Comparison of ENCODE assay signal across 13 mouse cellular contexts in genomic region chr1:151753374-151753929, GRCm38 (mm10). TPM values are rescaled to one million over a fixed set of nuclear protein-coding genes. Genes with fewer than 3 reads are reported as not detected.
DNase-seq lines count a peak whose midpoint lies in the region; ATAC-seq and TF ChIP-seq lines count a peak whose summit lies in the region.
"Had no signal": no experiment of that assay in that cellular context is flagged by ENCODE, and none has a peak within 500 bp of the region (broad histone marks: within the 10 kb centered on the region; RNA-seq: fewer than 3 reads in every experiment).

No protein-coding gene starts in this region.

- H3K4me3 ChIP-seq in embryonic facial prominence, embryonic 15.5 days (replicated peaks): no peak overlapping the region
- H3K4me3 ChIP-seq in embryonic facial prominence, embryonic 10.5 days: no peak overlapping the region
- no peak overlapping the region for H3K4me3 ChIP-seq in lung, postnatal 0 days (ENCODE audit: low read depth, low read length)
- no peak overlapping the region for H3K4me3 ChIP-seq in lung, adult 2 months (replicated peaks; ENCODE audit: extremely low read depth, low read depth, low read length)
- H3K4me3 ChIP-seq in stomach, postnatal 0 days (ENCODE audit: low read depth, low read length): no peak overlapping the region

- TF ChIP-seq EP300 in lung, postnatal 0 days (IDR thresholded peaks at IDR 0.05): no peak
- no peak for TF ChIP-seq EP300 in stomach, postnatal 0 days (optimal IDR thresholded peaks at IDR 0.05)

- DNase-seq in embryonic facial prominence, embryonic 10.5 days (ENCODE audit: low spot score): no peak
- no peak for DNase-seq in lung, postnatal 0 days (ENCODE audit: low spot score)
- no peak for DNase-seq in lung, adult 2 months
- DNase-seq in large intestine, adult 2 months (ENCODE audit: low read depth, low spot score): peak; percentile 16
- DNase-seq in stomach, postnatal 0 days (ENCODE audit: low spot score): no peak
- DNase-seq in layer of hippocampus, postnatal 14 days (ENCODE audit: low spot score in 2 of 2): no peak
- no peak for DNase-seq in adipocyte (ENCODE audit: low spot score)
- DNase-seq: adrenal gland, adult 2 months; cerebellum, postnatal 36 days had no signal

- peak overlapping the region; percentile 41; the same call in 1 of the 2 replicates for H3K4me2 ChIP-seq in embryonic facial prominence, embryonic 15.5 days (replicated peaks)
- H3K4me2 ChIP-seq in lung, postnatal 0 days (replicated peaks; ENCODE audit: low read depth, low read length): 0 out of 2 replicates have a peak overlapping the region, but pooled peaks have one; percentile 56
- no peak overlapping the region for H3K4me2 ChIP-seq in stomach, postnatal 0 days (replicated peaks; ENCODE audit: low read depth)

- TF ChIP-seq POLR2A in lung, adult 2 months (IDR thresholded peaks at IDR 0.05; ENCODE audit: borderline replicate concordance, extremely low read depth, low read depth, low read length): no peak

- no peak for ATAC-seq in embryonic facial prominence, embryonic 15.5 days (ENCODE audit: insufficient number of reproducible peaks, low FRiP score, low TSS enrichment, low read depth)
- no peak for ATAC-seq in lung, postnatal 0 days
- ATAC-seq in stomach, postnatal 0 days (ENCODE audit: low FRiP score, low TSS enrichment): no peak
- ATAC-seq: Patski had no signal

- no peak overlapping the region for H3K9ac ChIP-seq in embryonic facial prominence, embryonic 15.5 days
- H3K9ac ChIP-seq in lung, postnatal 0 days (replicated peaks; ENCODE audit: low read depth): no peak overlapping the region
- H3K9ac ChIP-seq in stomach, postnatal 0 days (ENCODE audit: low read length): no peak overlapping the region
- H3K9ac ChIP-seq: limb, embryonic 15.5 days had no signal

- no peaks in the 10 kb centered on the region for H3K27me3 ChIP-seq in embryonic facial prominence, embryonic 15.5 days
- H3K27me3 ChIP-seq in embryonic facial prominence, embryonic 10.5 days (replicated peaks; ENCODE audit: low read depth, poor library complexity, severe bottlenecking): no peaks in the 10 kb centered on the region
- H3K27me3 ChIP-seq in lung, postnatal 0 days (replicated peaks; ENCODE audit: insufficient read depth, low read length): no peaks in the 10 kb centered on the region
- no peaks in the 10 kb centered on the region for H3K27me3 ChIP-seq in stomach, postnatal 0 days (ENCODE audit: control insufficient read depth, insufficient read depth, low read length)
- H3K27me3 ChIP-seq: limb, embryonic 15.5 days; Patski had no signal

- no peak for TF ChIP-seq CTCF in lung, postnatal 0 days (IDR thresholded peaks at IDR 0.05)
- no peak for TF ChIP-seq CTCF in lung, adult 2 months (IDR thresholded peaks at IDR 0.05; ENCODE audit: insufficient read depth, low read length)
- no peak for TF ChIP-seq CTCF in stomach, postnatal 0 days (IDR thresholded peaks at IDR 0.05; ENCODE audit: low read depth)

- peaks cover 12% of the 10 kb centered on the region for H3K4me1 ChIP-seq in embryonic facial prominence, embryonic 15.5 days
- peaks cover 30% of the 10 kb centered on the region for H3K4me1 ChIP-seq in embryonic facial prominence, embryonic 10.5 days
- H3K4me1 ChIP-seq in lung, postnatal 0 days (ENCODE audit: insufficient read depth, low read depth, low read length): peaks cover 2% of the 10 kb centered on the region
- H3K4me1 ChIP-seq in lung, adult 2 months (ENCODE audit: control insufficient read depth, insufficient read depth, low read length): peaks cover 8% of the 10 kb centered on the region
- no peaks in the 10 kb centered on the region for H3K4me1 ChIP-seq in stomach, postnatal 0 days (replicated peaks; ENCODE audit: control insufficient read depth, insufficient read depth)

- no peaks in the 10 kb centered on the region for H3K36me3 ChIP-seq in embryonic facial prominence, embryonic 15.5 days
- H3K36me3 ChIP-seq in embryonic facial prominence, embryonic 10.5 days (replicated peaks): no peaks in the 10 kb centered on the region
- H3K36me3 ChIP-seq in lung, postnatal 0 days (ENCODE audit: insufficient read depth, low read length): no peaks in the 10 kb centered on the region
- H3K36me3 ChIP-seq in stomach, postnatal 0 days (ENCODE audit: control insufficient read depth, insufficient read depth, low read length): no peaks in the 10 kb centered on the region
- H3K36me3 ChIP-seq: limb, embryonic 15.5 days had no signal

- no peaks in the 10 kb centered on the region for H3K9me3 ChIP-seq in embryonic facial prominence, embryonic 15.5 days (replicated peaks)
- H3K9me3 ChIP-seq in embryonic facial prominence, embryonic 10.5 days: no peaks in the 10 kb centered on the region
- H3K9me3 ChIP-seq in lung, postnatal 0 days (ENCODE audit: low read length): no peaks in the 10 kb centered on the region
- H3K9me3 ChIP-seq in stomach, postnatal 0 days (ENCODE audit: control insufficient read depth, low read length): no peaks in the 10 kb centered on the region
- H3K9me3 ChIP-seq: limb, embryonic 15.5 days had no signal

- H3K27ac ChIP-seq in embryonic facial prominence, embryonic 15.5 days (replicated peaks): no peak overlapping the region
- no peak overlapping the region for H3K27ac ChIP-seq in embryonic facial prominence, embryonic 10.5 days (replicated peaks)
- H3K27ac ChIP-seq in lung, postnatal 0 days (ENCODE audit: low read length): no peak overlapping the region
- H3K27ac ChIP-seq in stomach, postnatal 0 days (replicated peaks): peak overlapping the region; percentile 49; the same call in 1 of the 2 replicates
- H3K27ac ChIP-seq: left cerebral cortex, adult 2 months; limb, embryonic 15.5 days had no signal

- WGBS in embryonic facial prominence, embryonic 15.5 days: 78% methylated on average over 8 of the region's 8 CpGs
- WGBS in embryonic facial prominence, embryonic 10.5 days: 84% methylated on average over 8 of the region's 8 CpGs
- 52% methylated on average over 8 of the region's 8 CpGs for WGBS in lung, postnatal 0 days
- WGBS in lung, adult 2 months: 49% methylated on average over 8 of the region's 8 CpGs
- WGBS in large intestine, adult 2 months: 36% methylated on average over 8 of the region's 8 CpGs
- WGBS in stomach, postnatal 0 days: 69% methylated on average over 8 of the region's 8 CpGs

RNA-seq across cellular contexts. Expression of gene Edem3, which starts 1.7 kb away (rescaled TPM):
- polyA plus RNA-seq in embryonic facial prominence, embryonic 15.5 days (2015; fragmentation: Nextera tagmentation; extraction: Ambion mirVana): 15.7 and 16.4 TPM in 2 replicates
- 18.9 and 19.1 TPM in 2 replicates for polyA plus RNA-seq in embryonic facial prominence, embryonic 10.5 days (2016; fragmentation: Nextera tagmentation; extraction: Ambion mirVana)
- polyA plus RNA-seq in lung, postnatal 0 days (2015; fragmentation: Nextera tagmentation; extraction: Ambion mirVana): 10.1 and 11.2 TPM in 2 replicates
- 8.2 and 8.5 TPM in 2 replicates for polyA plus RNA-seq in lung, adult 2 months (2012; rRNA removed)
- polyA plus RNA-seq in large intestine, adult 2 months (2012; rRNA removed): 4.3 and 11.0 TPM in 2 replicates
- 7.2 and 7.5 TPM in 2 replicates for polyA plus RNA-seq in stomach, postnatal 0 days (2015; fragmentation: Nextera tagmentation; extraction: Ambion mirVana)
- total RNA-seq in layer of hippocampus, postnatal 14 days (2021): 10 to 100 TPM; 38.1 to 38.3 TPM
